Mouse (Mus musculus): Measurements from ENCODE around the gene Ghrh. TPM values are rescaled to one million over a fixed set of nuclear protein-coding genes. Genes with fewer than 3 reads are reported as not detected.

Ghrh gene
- total RNA-seq, 4 experiments from 2014 or later: not detected

DNA sequence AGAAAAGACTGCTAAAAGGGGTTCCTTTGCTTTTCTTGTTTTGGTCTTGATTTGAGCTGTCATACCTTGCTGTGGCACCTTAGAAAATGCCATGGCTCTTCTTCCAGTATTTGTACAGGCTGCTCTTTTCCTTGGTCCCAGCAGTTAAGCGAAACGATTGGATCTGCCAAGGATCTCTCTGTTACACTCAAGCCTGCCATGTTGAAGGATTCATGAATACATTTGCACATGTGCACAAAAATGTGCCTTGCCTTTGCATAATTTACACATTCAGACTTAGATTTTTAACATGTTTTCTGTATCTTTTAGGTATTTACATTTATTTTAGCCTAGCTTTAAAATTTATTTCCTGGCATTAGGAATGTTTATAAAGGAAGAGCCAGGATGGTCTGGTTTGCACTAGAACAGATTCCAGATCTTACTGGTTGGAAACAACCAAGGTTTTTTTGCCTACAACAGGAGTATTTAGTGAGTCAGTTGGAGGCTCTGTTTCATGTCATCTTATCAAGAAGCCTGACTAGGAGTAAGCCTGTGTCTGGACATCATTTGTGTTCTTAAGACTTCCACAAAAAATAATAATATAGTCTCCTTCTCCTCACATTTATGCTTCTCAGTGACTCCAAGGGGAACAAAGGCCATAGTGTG, 38.9 kb downstream of the Ghrh start:
- DNase-seq (ENCODE audit: low spot score): no peak

DNA sequence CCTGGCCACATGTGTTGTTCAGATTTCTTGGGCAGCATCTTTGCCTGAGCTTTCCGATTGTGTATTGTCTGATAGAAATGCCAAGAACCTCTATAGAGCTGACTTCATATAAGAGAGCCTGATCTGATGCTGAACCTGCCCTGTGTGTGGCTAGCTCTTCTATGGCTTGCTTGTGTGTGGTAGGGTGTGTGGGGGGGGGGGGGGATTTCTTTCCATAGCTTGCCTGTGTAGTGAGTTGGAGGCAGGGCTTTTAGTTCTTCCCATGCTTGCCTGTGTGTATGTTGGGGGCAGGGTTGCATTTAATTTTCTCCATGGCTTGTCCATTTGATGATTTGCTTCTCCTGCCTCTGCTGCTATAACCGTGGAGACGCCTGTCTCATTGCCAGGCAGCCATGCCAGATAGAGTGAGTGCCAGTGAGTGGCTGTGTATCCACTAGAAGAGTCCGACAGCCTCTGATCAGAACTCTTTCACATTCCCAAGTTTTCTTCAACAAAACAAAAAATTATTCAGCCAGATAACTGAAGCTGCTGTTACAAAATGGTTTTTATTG, 39.5 kb downstream of the Ghrh start:
- no peak for DNase-seq (ENCODE audit: low spot score)

DNA sequence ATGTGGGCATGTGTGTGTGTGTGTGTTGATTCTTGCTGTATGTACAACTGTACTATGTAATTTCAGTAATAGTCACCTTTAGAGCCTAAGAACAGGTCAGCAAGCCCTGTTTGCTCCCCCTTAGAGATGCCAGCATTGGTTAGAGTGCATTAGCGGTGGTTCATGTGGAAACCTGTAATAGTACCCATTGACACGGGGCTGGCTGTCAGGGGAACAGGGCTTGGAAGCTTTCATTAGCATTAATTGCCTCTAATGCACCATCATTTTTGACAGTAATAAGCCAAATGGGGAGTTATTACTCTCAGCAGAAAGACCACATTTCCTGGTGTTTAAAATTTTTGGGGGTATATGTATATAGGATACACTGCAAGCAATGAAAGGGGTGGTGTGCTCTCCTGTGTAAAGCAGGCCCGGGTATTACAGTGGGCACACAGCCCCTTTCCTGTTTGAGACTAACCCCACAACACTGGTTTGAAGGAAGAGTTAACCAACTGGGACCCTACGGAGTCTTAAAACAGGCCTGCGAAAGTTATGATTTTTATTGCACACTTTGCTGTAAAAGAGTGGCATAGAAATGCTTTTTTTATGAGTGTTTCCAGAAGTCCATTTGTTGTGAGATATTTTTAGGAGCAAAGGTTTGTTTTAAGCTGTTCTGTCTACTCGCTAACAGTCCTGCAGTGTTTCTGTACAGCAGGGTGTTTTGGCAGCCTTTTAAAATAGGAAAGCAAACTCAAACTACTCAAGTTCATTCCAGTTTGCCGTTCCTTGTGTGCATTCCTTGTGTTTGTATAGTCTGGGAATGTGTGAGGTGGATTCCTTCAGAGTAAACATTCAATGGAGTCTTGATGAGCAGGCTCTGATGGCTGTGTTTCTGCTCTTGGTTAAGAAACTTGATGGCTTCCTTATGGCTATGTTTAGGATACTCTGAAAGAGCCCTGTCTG, 40.9 kb downstream of the Ghrh start:
- DNase-seq (ENCODE audit: low spot score): no peak

DNA sequence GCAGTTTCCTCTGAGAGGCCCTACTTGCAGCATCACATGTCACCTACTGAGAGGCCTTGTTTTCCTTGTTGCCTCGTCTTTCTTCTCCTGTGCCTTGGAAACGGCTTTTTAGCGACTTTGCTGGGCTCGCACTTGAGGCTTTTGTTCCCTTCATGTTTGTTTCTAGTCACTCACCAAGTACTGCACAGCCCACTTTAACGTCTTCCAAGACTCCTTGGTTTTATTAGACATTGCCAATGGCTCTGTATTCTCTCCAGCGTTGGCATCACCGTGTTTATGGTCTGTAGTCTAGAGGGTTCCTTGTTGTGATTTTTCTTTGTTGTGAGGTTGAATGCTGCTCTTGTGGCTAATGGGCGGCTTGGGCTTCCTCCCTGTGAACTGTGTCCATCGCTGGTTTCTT, 44.2 kb downstream of the Ghrh start:
- no peak for DNase-seq (ENCODE audit: low spot score)

DNA sequence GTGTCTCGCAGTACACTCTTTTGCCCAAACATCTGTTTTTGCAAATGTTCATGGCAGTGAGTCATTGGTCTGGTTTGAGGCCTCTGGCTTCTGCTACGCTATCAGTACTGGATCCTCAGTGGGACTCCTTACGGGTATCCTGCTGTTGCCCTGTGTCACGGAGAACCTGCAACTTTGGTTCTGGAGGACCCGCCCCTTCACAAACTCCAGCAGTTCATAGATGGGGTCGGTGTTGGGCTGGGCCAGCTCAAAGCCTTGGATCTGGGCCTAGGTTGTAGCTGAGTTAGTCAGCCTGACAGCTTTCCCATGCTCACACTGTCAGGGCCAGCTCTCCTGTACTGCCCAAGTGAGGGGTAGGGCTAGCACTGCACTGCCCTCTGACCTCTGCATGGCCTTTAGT, 47.3 kb downstream of the Ghrh start:
- DNase-seq (ENCODE audit: low spot score): no peak

DNA sequence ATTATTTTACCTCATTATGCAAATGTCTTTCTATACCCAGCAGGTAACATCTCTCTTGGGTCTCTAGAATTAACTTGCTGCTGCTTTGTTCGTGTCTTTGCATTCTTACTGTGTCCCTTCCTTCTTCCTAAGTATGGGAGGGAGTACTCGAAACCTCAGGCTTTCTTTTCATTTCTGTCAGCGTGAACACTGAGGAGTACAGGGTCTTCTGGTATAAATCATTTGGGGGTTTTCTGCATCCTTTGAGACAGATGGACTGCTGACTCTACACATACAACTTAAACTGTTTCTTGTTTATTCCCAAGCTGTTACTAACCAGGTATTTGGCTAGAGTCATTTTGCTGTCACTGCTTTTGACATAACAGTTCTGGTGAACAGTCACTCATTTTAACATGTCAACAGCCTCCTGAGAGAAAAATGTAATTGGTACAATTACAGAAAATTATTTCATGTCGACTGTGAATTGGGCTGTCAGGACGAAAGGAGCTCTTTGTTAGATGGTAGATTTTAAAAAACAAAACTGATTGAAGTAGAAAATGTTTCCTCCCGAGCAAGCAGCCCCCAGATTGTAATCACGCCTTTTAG, 51.1 kb downstream of the Ghrh start:
- DNase-seq (ENCODE audit: low spot score): no peak

DNA sequence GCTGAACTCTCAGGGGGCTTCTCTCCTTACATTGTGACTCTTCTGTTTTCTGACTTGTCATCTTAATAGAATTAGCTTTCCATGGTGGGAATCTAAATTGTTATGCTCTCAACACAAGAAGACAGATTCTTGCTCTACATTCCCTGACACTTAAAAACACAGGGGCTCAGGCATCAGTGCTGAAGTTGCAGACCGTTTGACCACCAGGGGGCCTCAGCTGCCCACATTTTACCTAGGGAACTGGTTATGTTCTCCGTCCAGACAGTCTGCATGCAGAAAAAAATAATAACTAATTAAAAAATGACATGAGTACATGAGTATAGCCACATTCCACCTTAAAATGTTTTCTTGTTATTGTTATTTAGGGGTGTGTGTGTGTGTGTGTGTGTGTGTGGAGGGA, 55.2 kb downstream of the Ghrh start:
- peak; percentile 57 for DNase-seq (ENCODE audit: low spot score)

DNA sequence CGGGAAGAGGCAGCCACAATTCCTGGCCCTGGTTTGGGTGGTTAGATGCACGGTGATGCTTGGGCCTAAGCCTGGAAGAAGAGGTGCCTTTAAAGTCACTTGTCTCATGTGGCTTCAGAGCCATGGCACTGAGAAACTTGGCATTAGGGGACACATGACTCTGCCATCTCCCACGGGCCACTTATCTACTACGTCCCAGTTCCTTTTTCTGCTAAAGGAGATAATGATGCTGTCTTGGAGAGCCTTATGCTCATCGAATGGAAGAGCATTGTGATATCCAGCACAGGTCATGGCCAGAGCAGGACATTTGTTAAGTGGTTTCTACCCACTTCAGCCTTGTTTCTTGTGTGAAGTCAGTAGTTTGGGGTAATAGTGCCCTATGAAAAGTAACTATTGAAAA, 58.3 kb downstream of the Ghrh start:
- DNase-seq (ENCODE audit: low spot score): no peak

DNA sequence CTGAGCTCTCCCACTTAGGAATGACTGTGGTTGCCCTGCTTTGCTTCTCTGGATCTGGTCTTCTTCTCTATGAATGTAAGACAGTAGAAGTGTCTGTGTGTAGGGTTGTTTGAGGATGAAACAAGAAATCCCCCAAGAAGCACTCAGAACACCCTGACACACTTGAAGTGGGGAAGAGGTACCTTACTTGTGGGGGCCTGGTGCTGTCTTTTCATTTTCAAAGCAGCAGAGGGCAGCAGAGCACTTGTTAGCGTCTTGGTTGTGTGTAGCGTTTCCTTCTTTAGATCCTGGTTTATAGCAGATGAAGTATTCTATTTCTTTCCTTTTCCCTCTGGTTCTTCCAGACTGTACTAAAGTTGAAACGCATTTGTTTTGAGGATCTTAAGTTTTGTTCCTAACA, 59.8 kb downstream of the Ghrh start:
- peak; percentile 19 for DNase-seq (ENCODE audit: low spot score)

DNA sequence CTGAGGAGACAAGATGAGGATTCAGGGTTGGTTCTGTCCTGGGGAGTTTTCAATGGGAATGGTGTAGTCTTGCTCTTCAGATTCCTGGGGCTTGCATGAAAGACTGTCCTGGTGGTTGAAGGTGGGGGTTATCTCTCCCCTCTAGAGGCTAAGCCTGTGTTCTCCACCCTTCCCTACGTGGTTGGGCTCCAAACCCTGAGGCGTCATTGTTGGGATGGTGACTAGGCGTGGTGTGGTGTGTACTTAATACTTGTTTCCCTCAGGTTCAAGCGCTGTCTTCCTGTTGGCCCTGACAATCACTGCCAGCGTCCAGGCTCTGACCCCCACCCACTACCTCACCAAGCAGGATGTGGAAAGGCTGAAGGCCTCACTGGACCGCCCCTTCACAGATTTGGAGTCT, 64.0 kb downstream of the Ghrh start:
- DNase-seq (ENCODE audit: low spot score): no peak

Other genes with a start within 250 kb of the Ghrh start
- 10 to 100 TPM; 20.5 to 23.6 (median 21.5) TPM for gene Samhd1, start 212.2 kb downstream of the Ghrh start, total RNA-seq (2022)
- 1 to 10 TPM; 1.2 to 1.9 (median 1.3) TPM for gene Rbl1, start 143.0 kb downstream of the Ghrh start, total RNA-seq (2022)
- 100 to 1,000 TPM in 2 of 4 experiments, 10 to 100 TPM in 2; 99.4 to 106 (median 101) TPM for gene Rpn2, start 68.5 kb downstream of the Ghrh start, total RNA-seq (2022)
- under 1 TPM; 0.13 to 0.49 (median 0.23) TPM for gene Mroh8, start 68.0 kb downstream of the Ghrh start, total RNA-seq (2022)
- gene Manbal, start 20.1 kb upstream of the Ghrh start, total RNA-seq (2022): 10 to 100 TPM; 19.6 to 24.3 (median 22.9) TPM
- gene Src, start 70.9 kb upstream of the Ghrh start, total RNA-seq (2022): 1 to 10 TPM; 3.2 to 4.9 (median 3.7) TPM
- 1 to 10 TPM in 3 of 4 experiments, under 1 TPM in 1; 0.37 to 4.2 (median 1.5) TPM for gene Nnat, start 212.6 kb upstream of the Ghrh start, total RNA-seq (2022)
- gene Blcap, start 223.8 kb upstream of the Ghrh start, total RNA-seq (2022): 10 to 100 TPM; 48.1 to 54.0 (median 50.2) TPM